Mouse (Mus musculus): ENCODE measurements at regions not wholly inside any gene's neighbourhood (a gene's known extent, or its start where the extent isn't known, plus 50 kb on each side); places are given as distances from the start of the nearest gene placed in this dataset.

DNA sequence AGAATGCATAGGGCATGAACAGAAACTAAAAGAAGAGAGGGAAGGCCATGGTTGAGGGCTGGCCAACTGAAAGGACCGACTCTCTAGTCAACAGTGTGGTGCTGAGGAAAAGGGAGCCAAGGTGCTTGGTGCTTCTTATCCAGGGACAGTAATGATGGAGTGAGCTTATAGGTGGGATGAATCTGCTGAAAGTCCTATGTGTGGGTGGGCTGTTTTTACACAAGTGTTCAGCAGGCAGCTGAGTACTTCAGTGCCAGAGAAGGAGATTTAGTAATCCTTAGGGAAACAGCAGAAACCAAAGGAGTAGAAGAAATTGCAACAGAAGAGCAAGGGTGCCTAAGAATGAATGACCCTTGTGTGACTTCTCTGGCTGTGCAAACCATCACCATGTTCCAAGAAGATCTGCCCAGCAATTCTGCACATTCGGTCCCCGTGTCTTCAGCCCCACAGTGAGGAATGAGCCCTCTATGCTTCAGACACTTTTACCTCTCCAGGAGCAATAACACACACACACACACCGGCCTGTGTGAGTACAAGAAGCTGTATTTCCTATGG lies 82.1 kb upstream of the Pkn2 start:
- DNase-seq (ENCODE audit: low spot score in 2 of 2), result no peak

DNA sequence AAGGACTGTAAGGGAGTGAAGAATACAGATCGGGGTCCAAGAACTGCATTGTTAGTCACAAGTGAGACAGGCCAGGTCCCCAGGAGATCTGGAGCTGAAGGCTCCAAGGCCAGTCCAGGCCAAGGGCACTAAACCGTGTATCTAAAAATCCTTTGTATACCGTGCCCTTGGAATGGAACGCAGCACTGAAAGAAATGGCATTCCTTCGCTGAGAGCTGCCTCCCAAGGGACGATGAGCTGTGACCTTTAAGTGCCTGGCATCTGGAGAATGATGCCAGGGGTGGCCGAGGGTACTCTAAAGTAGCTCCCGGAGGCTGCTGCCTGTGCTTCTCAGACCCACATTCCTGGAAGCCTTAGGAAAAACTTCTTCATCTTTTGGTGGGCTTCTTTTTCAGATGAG lies 76.0 kb upstream of the Pkn2 start:
- DNase-seq (ENCODE audit: low spot score in 2 of 2), result no peak

DNA sequence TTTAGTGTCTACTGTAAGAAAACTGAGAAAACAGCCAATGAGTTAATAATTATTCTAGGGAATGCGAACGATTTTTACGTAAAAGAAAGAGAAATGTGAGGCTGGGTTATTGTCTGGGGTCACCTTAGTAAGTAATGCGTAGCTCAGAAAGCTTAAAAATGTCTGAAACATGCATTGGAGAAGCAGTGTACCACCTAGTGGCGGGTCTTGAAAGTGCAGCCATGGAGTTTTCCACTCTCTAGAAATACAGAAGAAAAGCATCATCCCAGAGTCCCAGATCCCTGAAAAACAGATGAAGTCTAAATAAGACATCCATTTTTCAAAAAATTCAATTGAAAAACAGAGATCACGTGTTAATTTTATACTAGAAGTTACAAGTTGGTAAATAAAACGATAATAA lies 67.0 kb upstream of the Pkn2 start:
- DNase-seq (ENCODE audit: low spot score in 2 of 2), result peak; percentile 60 to 74

DNA sequence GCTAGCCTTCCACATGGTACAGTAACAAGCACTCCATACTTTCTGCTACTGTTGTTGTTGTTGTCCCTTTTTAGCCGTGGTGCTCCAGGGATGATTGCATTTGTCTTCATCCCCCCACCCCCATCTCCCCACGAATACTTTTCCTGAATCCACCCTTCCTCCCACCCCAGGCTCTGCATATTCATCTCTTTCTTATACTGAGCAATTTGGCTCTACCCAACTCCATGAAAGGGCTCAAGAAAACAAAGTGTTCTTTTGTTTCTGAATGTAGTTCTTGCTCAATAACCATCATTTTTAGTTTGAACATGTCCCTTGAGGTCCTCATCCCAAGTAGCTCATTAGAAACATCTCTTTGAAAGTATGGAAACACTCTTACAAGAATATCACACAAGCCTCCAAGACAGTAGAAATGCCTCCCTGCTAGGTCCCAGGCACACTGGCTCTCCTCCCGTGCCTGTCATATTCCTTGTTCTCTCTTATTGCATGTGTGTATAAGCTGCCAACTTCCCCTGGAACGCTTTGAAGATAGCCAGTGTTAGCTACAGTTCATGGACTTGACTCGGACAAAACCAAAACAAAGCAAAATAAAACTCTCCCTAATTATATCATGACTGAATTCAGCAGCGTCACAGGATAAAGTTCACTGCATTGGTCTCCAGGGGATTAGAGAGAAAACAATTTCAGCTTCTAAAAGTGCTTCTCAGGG lies 59.7 kb upstream of the Pkn2 start:
- DNase-seq (ENCODE audit: low spot score in 2 of 2), result no peak

DNA sequence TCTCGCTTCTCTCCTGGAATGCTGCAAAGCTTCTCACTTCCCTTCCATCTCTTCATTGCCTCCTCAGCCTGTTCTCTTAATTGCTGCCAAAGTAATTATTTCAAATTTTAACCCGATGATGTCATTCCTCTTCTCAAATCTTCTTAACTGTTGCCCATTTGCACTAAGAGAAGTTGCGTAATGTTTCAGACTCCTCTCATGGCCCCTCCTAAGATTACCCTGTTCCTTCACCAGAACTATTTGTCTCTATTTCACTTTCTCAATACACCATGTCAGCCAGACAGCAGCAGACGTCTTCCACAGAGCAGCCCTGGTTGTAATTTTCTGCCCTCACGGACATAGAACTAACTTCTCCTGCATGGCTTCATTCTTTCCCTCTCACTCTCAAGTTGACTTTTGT lies 59.1 kb upstream of the Pkn2 start:
- no peak for DNase-seq (ENCODE audit: low spot score in 2 of 2)

DNA sequence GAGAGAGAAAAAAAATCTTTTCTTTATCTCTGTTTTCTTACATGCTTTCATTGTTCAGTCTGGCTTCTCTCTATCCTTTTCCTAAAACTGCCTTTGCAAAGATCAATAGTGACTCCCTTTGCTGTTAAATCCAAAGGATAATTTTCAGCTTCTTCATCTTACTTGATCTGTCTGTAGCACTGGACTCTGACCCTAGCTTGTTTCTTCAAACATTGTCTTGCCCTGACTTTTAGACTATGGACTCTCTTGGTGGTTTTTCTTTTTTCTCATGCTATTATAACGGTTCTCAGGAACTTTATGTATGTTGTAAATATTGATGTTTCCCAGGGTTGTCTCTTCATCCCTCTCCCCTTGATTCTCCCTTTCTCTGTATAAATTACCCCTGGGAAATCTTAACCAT lies 58.0 kb upstream of the Pkn2 start:
- DNase-seq (ENCODE audit: low spot score in 2 of 2), result no peak

DNA sequence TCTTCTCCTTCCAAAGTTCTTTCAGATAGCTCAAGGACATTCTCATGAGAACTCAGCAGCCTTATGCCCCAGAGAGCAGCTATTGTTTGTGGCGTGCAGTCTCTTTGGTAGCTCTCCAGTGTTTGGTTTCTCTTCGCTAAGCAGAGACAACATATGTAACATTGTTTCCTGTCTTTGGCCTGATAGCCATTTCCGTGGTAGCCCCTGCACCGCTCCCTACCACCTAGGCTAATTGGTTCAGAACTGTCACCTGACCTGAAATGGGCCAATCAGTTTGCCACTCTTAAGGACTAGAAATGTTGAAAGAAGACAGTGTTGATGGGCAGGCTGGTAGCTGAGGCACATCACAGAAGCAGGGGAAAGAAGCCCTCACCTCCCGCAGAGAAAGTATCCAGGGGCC lies 54.1 kb upstream of the Pkn2 start:
- DNase-seq (ENCODE audit: low spot score in 2 of 2), result no peak

DNA sequence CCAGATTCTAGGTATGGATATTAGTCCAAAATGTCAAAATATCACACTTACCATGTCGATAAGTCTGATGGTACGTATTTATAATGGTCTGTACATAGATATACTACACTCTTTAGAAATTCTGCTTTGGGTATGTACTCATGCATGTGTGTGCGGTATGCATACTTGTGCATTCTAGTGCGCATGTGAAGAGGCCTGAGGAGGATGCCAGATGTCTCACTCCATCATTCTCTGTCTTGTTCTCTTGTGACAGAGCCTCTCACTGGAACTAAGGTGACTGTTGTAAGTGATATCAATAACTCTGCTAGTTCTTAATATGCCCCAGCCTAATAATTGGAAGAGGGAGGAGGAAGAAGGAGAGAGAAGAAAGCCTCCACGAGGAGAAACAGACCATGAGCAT lies 52.5 kb upstream of the Pkn2 start:
- DNase-seq (ENCODE audit: low spot score in 2 of 2), result no peak

DNA sequence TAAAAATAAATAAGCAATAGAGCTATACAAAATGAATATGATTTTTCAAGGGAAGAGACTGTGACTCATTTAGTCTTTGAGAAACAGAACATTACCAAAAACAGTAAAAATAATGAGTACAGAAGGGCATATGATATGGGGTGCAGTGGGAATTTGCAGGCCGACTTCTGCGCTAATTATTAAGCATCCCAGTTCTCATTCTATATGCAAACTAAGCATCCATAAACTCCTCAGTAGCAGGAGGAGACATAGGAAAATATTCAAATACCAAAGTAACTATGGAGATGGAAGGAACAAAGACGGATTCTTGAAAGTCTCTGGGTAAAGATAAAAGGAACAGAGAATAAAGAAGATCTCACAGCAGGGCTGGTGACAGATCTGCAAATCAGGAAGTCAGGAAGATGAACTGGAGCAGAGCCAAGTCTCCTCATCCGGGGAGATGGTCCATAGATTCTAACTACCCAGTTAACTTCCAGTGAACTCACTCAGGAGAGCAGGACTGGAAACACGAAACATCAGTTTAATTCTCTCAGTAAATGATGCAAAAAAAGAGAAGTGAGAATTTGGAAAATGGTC lies 52.0 kb upstream of the Pkn2 start:
- no peak for DNase-seq (ENCODE audit: low spot score in 2 of 2)
